Mouse (Mus musculus) embryonic fibroblast, embryonic 13.5 days (primary cell): Measurements from ENCODE around the gene Mgrn1.

Experiments
- CTCF ChIP-seq: IDR thresholded peaks from 2 replicates; pipeline ENCODE4 v1.5.1; 2011; ENCODE audit warnings: mild to moderate bottlenecking, control low read depth, low read length, moderate library complexity, borderline replicate concordance; ENCODE audit not compliant: insufficient read depth
- POLR2A ChIP-seq: IDR thresholded peaks from 2 replicates; pipeline ENCODE4 v1.6.1; 2011; ENCODE audit warnings: low read depth, mild to moderate bottlenecking, control low read depth, low read length, moderate library complexity

DNA sequence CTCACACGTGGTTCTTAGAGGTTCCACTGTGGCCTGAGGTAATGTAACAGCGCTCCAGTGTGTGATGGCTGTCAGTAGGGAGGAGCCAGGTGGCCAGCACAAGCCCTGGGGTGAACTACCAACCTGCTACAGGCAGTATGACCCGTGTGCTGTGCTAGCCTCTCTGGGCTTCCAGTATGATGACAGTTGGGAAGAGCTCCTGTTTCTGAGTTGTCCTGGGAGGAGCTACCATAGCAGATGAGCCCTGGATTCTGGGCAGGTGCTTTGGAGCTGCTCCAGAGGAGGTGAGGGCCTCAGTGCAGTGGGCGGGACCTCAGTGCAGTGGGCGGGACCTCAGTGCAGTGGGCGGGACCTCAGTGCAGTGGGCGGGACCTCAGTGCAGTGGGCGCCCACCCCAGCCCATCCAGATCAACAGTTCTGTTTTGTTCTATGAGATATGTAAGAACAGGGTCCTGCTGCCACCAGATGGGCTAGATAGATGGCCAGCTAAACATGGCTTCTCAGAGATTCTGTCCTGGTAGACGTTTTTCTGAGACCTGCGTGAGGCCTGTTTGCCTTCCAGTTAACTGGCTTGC lies 26.1 kb downstream of the Mgrn1 start:
- TF ChIP-seq POLR2A (no peak), CTCF (no peak)
